Mouse (Mus musculus) heart, embryonic 14.5 days (tissue): ENCODE results near the gene Itsn1. TPM values are rescaled to one million over a fixed set of nuclear protein-coding genes. Genes with fewer than 3 reads are reported as not detected.

Source experiments
- ATAC-seq: fragments of 200-750 bp; cut with Nextera tagmentation; 2 replicates; pipeline ENCODE4 v1.8.0; 2017; ENCODE audit warnings: low read depth, moderate TSS enrichment; ENCODE audit not compliant: insufficient number of reproducible peaks, insufficient read depth, low FRiP score
- H3K27ac ChIP-seq, 2 experiments: fragments of 200-500 bp in 1 of 2; fragments of 300-500 bp in 1 of 2; sonication (generic) in 1 of 2; replicated peaks in 1 of 2; 2 replicates each; pipeline ENCODE4 v1.5.1; 2012 to 2014; ENCODE audit warnings: low read depth in 2 of 2, low read length in 2 of 2, control low read depth in 1 of 2, mild to moderate bottlenecking in 1 of 2, mixed read lengths in 1 of 2; ENCODE audit not compliant: control insufficient read depth in 1 of 2, insufficient read depth in 1 of 2
- H3K27me3 ChIP-seq: fragments of 300-500 bp; sonication (generic); 2 replicates; pipeline ENCODE4 v1.6.1; 2014; ENCODE audit warnings: mild to moderate bottlenecking, low read length, control low read depth; ENCODE audit not compliant: control insufficient read depth, insufficient read depth
- H3K36me3 ChIP-seq: fragments of 300-500 bp; sonication (generic); 2 replicates; pipeline ENCODE4 v1.6.1; 2014; ENCODE audit warnings: mild to moderate bottlenecking, control low read depth, low read length, mixed read lengths; ENCODE audit not compliant: control insufficient read depth, insufficient read depth
- H3K4me1 ChIP-seq, 2 experiments: fragments of 200-500 bp in 1 of 2; fragments of 300-500 bp in 1 of 2; sonication (generic) in 1 of 2; 2 replicates each; pipeline ENCODE4 v1.6.1; 2012 to 2014; ENCODE audit warnings: low read length in 2 of 2, control low read depth in 1 of 2, mixed read lengths in 1 of 2; ENCODE audit not compliant: control insufficient read depth in 2 of 2, insufficient read depth in 2 of 2
- H3K4me2 ChIP-seq: fragments of 300-500 bp; sonication (generic); 2 replicates; pipeline ENCODE4 v1.6.1; 2014; ENCODE audit warnings: mild to moderate bottlenecking, low read length
- H3K4me3 ChIP-seq, 2 experiments: fragments of 200-500 bp in 1 of 2; fragments of 300-500 bp in 1 of 2; sonication (generic) in 1 of 2; 2 replicates each; pipeline ENCODE4 v1.5.1; 2012 to 2014; ENCODE audit warnings: low read length in 2 of 2, mild to moderate bottlenecking in 2 of 2, control low read depth in 1 of 2, low read depth in 1 of 2, moderate library complexity in 1 of 2; ENCODE audit not compliant: control insufficient read depth in 1 of 2, insufficient read depth in 1 of 2
- H3K9ac ChIP-seq: fragments of 300-500 bp; sonication (generic); 2 replicates; pipeline ENCODE4 v1.6.1; 2014; ENCODE audit warnings: mild to moderate bottlenecking, low read length
- H3K9me3 ChIP-seq: fragments of 300-500 bp; sonication (generic); 2 replicates; pipeline ENCODE4 v1.6.1; 2016; ENCODE audit warnings: low read length, control low read depth; ENCODE audit not compliant: control insufficient read depth
- WGBS: fragments of 180-500 bp; shearing (Covaris S2); extraction: QIAGEN DNeasy Blood & Tissue Kit; methylation state at CpG from one replicate; pipeline ENCODE4 v1.1.7; 2014; 5-methylcytosine and 5-hydroxymethylcytosine counted together
- polyA plus RNA-seq: library from polyadenylated mRNA; unstranded; fragments of >200 nt; fragmentation: Nextera tagmentation; extraction: Ambion mirVana; gene quantifications from 2 replicates; pipeline ENCODE4 v1.2.1, GENCODE M21; 2014

The Itsn1 gene
- polyA plus RNA-seq, 1 experiment from 2014 or later = 21.2 TPM

DNA sequence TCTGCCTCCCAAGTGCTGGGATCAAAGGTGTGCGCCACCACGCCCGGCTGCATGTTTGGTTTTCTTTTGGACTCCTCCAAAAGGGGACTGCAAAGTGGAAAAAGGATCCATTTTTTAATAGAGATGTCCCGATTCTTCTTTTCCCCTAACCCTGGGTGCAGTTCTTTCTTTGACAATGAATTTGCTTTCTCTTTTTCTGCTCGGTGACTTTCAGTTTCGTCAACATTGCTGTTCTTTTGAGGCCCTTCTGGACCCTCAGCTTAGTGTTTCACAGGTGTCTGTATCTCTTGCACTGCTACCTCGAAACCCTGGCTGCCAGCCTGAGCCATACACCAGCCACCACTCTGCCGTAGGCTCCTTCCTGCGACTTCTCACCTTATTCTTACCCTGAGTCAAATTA lies 66.5 kb downstream of the Itsn1 start:
- WGBS = 94% methylated on average over 9 of the region's 9 CpGs
- ATAC-seq = no peak
- Histone ChIP-seq H3K4me1 (peaks cover 11 to 26% of the 10 kb centered on the region in 2 experiments), H3K9ac (no peak overlapping the region), H3K36me3 (peaks cover 12% of the 10 kb centered on the region), H3K27ac (no peak overlapping the region), H3K4me2 (no peak overlapping the region), H3K27me3 (no peaks in the 10 kb centered on the region), H3K9me3 (no peaks in the 10 kb centered on the region), H3K4me3 (no peak overlapping the region)

DNA sequence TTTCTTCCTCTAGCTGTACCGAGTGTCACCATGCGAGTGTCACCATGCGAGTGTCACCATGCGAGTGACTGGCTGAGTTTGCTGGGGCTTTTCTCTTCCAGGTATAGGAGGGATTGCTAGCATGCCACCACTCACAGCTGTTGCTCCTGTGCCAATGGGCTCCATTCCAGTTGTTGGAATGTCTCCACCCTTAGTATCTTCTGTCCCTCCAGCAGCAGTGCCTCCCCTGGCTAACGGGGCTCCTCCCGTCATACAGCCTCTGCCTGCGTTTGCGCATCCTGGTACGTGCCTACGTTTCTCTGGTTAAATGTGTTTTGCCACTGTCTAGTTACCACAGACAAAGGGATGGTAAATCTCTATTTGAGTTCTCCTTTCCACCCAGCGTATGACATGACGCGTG lies 72.3 kb downstream of the Itsn1 start:
- Histone ChIP-seq H3K9ac (no peak overlapping the region), H3K36me3 (peaks cover 38% of the 10 kb centered on the region)
- 92% methylated on average over 13 of the region's 13 CpGs for WGBS

DNA sequence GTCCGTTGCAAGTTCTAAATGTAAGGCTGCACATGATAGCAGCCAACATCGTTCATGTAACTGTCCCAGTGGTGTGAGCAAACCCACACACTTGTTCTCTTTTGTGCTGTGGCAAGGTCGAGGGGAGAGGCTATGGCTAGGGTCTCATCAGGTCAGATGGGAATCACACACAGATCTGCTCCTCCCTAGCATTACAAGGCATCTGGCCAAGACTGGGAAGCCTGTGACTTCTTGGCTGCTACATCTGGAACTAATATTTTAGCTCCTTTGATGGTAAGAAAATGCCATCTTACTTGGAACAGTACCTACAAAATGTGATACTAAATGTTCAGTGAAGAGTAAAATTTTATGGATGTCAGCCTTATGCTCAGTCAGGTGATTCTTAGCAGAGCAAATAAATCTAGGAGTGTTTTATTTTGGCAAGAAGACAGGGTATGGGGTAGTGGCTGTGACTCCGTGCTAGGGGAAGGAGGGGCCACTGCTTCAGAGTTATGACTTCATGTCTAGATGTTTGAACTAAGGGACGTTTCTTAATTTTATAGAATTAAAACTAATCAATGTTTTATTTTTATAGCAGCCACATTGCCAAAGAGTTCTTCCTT lies 73.5 kb downstream of the Itsn1 start:
- Histone ChIP-seq H3K4me1 (peaks cover 5 to 12% of the 10 kb centered on the region in 2 experiments), H3K4me2 (no peak overlapping the region), H3K9ac (no peak overlapping the region), H3K4me3 (no peak overlapping the region), H3K36me3 (peaks cover 46% of the 10 kb centered on the region), H3K27ac (no peak overlapping the region), H3K27me3 (no peaks in the 10 kb centered on the region), H3K9me3 (no peaks in the 10 kb centered on the region)
- no peak for ATAC-seq
- WGBS = 82% methylated on average over 5 of the region's 5 CpGs

More for the DNA sequence above, 72.3 kb downstream of the Itsn1 start:
- Histone ChIP-seq H3K4me3 (no peak overlapping the region), H3K27me3 (no peaks in the 10 kb centered on the region), H3K9me3 (no peaks in the 10 kb centered on the region), H3K27ac (no peak overlapping the region), H3K4me1 (peaks cover 5 to 12% of the 10 kb centered on the region in 2 experiments), H3K4me2 (no peak overlapping the region)
- ATAC-seq = no peak

DNA sequence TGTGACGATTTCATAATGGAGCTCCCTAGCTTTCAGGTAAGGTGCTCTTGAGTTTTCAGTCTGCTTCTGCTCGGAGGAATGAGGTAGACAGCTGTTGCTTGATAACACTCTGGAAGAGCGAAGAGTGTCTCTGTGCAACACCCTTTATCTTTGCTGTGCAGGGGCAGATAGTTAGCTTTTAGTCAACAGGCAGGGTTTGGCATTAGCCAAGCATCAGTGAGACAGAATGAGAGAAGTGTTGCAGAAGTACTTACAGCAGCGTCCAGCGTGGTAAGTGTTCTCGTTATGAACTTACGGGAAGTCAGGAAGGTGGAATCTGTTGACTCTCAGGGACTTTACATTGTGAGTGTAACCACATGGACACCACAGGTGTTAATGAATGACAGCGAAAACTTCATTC lies 75.3 kb downstream of the Itsn1 start:
- H3K4me1 ChIP-seq = peaks cover 5 to 12% of the 10 kb centered on the region in 2 experiments
- no peak overlapping the region for H3K4me3 ChIP-seq
- no peak overlapping the region for H3K9ac ChIP-seq
- H3K4me2 ChIP-seq = no peak overlapping the region
- H3K27ac ChIP-seq = no peak overlapping the region; a peak in 1 of 4 replicates
- ATAC-seq = no peak; the same call in 1 of the 2 replicates
- no peaks in the 10 kb centered on the region for H3K9me3 ChIP-seq
- H3K36me3 ChIP-seq = peaks cover 51% of the 10 kb centered on the region
- WGBS = 46% methylated on average over 8 of the region's 8 CpGs
- H3K27me3 ChIP-seq = no peaks in the 10 kb centered on the region

DNA sequence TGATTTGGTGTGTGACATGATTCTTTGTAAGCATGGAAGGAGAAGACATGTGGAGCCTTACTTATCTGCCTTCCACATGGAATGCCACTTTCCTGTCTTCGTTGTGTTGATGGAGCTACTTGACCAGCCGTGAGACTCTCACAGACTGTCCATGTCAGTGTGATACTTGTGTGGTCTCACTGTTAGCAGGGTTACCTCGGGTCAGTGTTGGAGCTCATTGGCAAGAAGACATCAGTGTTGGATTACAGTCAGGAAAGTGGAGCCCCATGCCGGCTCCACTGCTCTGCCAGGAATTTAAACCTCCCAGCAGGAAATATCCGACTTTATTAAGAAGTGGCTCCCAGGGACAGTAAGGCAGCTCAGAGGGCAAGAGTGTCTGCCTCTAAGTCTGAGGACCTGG lies 75.8 kb downstream of the Itsn1 start:
- Histone ChIP-seq H3K4me3 (no peak overlapping the region), H3K9ac (no peak overlapping the region), H3K27me3 (no peaks in the 10 kb centered on the region), H3K9me3 (no peaks in the 10 kb centered on the region), H3K36me3 (peaks cover 51% of the 10 kb centered on the region), H3K4me1 (peaks cover 5 to 12% of the 10 kb centered on the region in 2 experiments), H3K27ac (no peak overlapping the region; a peak in 1 of 4 replicates), H3K4me2 (no peak overlapping the region)
- 16% methylated on average over 5 of the region's 5 CpGs for WGBS
- ATAC-seq = no peak

DNA sequence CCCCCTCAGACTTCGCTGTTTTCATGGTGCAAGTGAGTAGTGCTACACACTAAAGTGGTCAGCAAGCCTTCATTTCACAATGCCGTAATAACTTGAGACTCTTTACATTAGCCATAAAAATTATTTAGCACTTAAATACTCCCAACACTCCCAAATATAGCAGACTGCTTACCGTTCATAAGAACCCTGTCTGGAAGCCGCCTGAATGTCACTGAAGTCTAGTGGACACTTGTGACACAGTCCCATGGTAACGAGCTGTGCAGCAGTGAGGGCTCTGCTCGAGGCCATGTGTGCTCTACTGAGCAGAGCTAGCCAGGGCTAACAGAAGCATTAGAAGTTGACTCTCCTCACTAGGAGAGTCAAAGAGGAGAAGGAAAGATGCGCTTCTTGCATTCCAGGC lies 81.2 kb downstream of the Itsn1 start:
- 65% methylated on average over 7 of the region's 7 CpGs for WGBS
- Histone ChIP-seq H3K9ac (no peak overlapping the region), H3K27me3 (no peaks in the 10 kb centered on the region), H3K4me2 (no peak overlapping the region), H3K9me3 (no peaks in the 10 kb centered on the region), H3K4me3 (no peak overlapping the region), H3K4me1 (peaks cover 0 to under 1% of the 10 kb centered on the region in 2 experiments; a peak in 1 of 4 replicates), H3K27ac (no peak overlapping the region), H3K36me3 (peaks cover 56% of the 10 kb centered on the region)
- no peak for ATAC-seq

DNA sequence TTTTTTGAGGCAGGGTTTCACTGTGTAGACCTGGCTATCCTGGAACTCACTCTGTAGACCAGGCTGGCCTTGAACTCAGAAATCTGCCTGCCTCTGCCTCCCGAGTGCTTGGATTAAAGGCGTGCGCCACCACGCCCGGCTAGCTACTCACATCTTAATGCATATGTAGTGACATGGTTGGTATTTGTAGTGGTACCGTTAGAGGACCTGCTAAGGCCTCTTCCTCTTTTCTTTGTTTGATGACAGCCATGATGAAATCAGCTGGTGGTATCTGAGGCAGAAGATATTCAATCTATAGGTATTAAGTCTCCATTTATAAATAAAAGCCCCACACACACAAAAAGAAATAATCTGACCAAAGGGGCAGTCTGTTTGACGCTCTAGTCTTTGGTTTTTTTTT lies 82.3 kb downstream of the Itsn1 start:
- Histone ChIP-seq H3K9ac (no peak overlapping the region), H3K27ac (no peak overlapping the region), H3K36me3 (peaks cover 58% of the 10 kb centered on the region), H3K9me3 (no peaks in the 10 kb centered on the region), H3K27me3 (no peaks in the 10 kb centered on the region), H3K4me2 (no peak overlapping the region), H3K4me1 (no peaks in the 10 kb centered on the region), H3K4me3 (no peak overlapping the region)
- ATAC-seq = no peak
- 94% methylated on average over 7 of the region's 7 CpGs for WGBS

DNA sequence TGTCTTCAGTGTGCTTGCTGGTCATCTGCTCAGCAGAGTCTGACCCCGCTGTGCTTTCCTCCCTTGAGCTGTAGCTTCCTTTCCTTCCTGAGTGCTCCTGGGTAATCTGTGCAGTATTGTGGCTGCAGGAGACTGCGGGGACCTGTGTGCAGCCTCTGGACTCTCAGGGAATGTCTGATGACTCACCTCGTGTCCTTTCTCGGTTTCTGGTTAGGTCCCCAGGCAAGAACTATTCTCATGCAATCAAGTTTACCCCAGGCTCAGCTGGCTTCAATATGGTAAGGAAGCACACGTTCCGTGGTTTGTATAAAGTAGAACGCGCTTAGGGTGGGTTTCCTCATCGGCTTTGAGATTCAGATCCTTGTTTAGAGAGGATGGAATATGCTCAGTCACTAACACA lies 82.8 kb downstream of the Itsn1 start:
- H3K9ac ChIP-seq = no peak overlapping the region
- no peak overlapping the region for H3K4me2 ChIP-seq
- no peaks in the 10 kb centered on the region for H3K27me3 ChIP-seq
- no peaks in the 10 kb centered on the region for H3K9me3 ChIP-seq
- WGBS = 82% methylated on average over 9 of the region's 9 CpGs
- peaks cover 59% of the 10 kb centered on the region for H3K36me3 ChIP-seq
- H3K4me1 ChIP-seq = no peaks in the 10 kb centered on the region
- no peak for ATAC-seq
- no peak overlapping the region for H3K27ac ChIP-seq
- no peak overlapping the region for H3K4me3 ChIP-seq
